Mouse (Mus musculus): ENCODE measurements at regions not wholly inside any gene's neighbourhood (a gene's known extent, or its start where the extent isn't known, plus 50 kb on each side); places are given as distances from the start of the nearest gene placed in this dataset.
"Not testable (repeated sequence)": the region's sequence is repeated elsewhere in the genome, so short reads cannot be mapped to it uniquely, and the experiment has no call there.

DNA sequence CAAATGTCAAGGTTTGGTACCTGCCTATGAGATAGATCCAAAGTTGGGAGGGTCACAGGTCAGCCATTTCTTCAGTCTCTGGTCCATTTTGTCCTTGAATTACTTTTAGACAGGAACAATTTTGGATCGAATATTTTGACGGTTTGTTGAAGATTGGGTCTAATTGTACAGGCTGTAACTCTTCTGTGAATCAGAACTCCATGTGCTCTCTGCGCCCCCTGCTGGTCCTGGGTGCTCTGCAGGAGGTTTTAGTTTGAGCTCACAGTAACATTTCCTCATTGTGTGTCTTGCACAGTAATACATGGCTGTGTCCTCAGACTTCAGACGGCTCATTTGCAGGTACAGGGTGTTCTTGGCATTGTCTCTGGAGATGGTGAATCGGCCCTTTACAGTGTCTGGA lies 158.1 kb downstream of the Adam6a start:
- DNase-seq (ENCODE audit: low spot score): not testable (repeated sequence)

DNA sequence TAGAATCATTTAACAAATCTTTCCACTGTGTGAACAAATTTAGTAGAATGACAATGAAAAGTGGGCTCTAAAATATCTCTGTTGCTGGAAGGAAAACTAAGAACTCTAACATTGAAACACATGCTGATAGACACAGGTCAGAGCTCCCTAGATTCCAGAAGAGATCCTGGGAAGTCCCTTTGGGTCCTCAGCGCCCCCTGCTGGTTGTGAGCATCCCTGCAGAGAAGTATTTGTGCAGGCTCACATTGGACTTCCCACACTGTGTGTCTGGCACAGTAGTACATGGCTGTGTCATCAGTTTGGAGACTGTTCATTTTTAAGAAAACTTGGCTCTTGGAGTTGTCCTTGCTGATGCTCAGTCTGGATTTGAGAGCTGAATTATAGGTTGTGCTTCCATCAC lies 172.7 kb downstream of the Adam6a start:
- peak; percentile 14 for DNase-seq (ENCODE audit: low spot score)

DNA sequence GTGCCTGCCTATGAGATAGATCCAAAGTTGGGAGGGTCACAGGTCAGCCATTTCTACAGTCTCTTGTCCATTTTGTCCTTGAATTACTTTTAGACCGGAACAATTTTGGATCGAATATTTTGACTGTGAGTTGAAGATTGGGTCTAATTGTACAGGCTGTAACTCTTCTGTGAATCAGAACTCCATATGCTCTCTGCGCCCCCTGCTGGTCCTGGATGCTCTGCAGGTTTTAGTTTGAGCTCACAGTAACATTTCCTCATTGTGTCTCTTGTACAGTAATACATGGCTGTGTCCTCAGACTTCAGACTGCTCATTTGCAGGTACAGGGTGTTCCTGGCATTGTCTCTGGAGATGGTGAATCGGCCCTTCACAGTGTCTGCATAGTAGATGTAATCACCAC lies 192.1 kb downstream of the Adam6a start:
- DNase-seq (ENCODE audit: low spot score): no peak

DNA sequence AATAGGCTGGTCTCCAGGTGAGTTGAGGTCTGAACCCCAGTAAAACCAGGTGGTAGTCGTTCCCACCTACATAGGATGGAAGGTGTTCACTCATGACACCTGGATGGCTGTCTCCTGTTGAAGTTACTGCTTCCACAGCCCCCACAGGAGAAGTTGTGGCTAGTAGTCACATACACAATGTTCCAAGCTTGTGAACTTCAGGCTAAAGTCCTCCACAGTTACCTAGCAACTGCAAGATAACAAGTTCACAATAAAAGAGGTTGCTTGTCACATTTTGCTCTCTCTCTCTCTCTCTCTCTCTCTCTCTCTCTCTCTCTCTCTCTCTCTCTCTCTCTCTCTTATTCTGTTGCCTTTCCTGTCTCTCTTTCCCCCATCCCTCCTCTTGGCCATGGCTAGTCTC lies 202.6 kb downstream of the Adam6a start:
- no peak for DNase-seq (ENCODE audit: low spot score)

DNA sequence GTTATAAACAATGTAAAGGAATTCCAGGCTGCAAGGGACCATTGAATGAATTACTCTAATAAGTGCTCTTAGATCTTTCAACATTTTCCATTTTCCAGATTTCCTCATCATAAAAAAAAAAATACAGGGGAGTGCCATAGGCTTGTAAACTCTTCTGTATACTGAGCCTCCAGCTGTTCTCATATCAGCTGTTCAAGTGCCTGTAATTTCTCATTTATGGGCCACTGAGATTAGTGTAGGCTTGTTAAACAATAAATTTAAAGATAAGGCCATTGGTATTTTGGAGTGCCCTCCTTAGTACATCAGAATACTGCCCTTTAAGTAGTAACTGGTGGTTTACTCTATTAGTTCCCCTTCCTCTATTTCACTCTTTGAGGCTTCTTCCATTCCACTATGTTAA lies 204.3 kb downstream of the Adam6a start:
- no peak for DNase-seq (ENCODE audit: low spot score)

DNA sequence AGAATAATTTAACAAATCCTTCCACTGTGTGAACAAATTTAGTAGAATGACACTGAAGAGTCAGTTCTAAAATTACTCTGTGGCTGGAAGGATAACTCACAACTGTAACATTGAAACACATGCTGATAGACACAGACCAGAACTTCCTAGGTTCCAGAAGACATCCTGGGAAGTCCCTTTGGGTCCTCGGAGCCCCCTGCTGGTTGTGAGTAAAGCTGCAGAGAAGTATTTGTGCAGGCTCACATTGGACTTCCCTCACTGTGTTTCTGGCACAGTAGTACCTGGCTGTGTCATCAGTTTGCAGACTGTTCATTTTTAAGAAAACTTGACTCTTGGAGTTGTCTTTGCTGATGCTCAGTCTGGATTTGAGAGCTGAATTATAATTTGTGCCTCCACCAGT lies 225.9 kb downstream of the Adam6a start:
- DNase-seq (ENCODE audit: low spot score): no peak

DNA sequence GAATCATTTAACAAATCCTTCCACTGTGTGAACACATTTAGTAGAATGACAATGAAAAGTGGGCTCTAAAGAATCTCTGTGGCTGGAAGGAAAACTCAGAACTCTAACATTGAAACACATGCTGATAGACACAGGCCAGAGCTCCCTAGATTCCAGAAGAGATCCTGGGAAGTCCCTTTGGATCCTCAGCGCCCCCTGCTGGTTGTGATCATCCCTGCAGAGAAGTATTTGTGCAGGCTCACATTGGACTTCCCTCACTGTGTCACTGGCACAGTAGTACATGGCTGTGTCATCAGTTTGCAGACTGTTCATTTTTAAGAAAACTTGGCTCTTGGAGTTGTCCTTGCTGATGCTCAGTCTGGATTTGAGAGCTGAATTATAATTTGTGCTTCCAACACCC lies 252.2 kb downstream of the Adam6a start:
- DNase-seq (ENCODE audit: low spot score): peak; percentile 5

DNA sequence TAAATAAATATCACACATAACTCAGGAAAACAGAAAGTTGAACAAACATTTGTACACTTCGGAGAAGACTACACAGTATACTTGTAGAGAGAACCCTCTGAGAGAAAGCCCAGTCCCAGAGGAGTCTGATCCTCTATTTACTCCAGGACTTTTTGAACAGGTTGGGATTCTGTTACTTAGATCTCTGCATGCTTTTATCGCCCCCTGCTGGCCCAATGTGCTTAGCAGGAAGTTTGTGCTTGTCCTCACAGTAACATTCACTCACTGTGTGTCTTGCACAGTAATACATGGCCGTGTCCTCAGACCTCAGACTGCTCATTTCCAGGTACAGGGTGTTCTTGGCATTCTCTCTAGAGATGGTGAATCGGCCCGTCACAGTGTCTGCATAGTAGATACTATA lies 282.7 kb downstream of the Adam6a start:
- DNase-seq (ENCODE audit: low spot score): no peak

DNA sequence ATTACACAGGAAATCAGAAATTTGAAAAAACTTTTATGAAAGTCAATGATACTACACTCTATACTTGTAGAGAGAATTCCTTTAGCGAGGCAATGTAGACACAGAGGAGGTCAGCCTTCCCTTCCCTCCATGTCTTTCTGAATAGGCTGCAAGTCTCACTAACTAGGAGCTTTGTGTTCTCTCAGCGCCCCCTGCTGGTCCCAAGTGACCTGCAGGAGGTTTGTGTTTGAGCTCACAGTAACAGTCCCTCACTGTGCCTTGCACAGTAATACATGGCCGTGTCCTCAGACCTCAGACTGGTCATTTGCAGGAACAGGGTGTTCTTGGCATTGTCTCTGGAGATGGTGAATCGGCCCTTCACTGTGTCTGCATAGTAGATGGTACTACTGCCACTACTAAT lies 315.2 kb downstream of the Adam6a start:
- peak; percentile 7 for DNase-seq (ENCODE audit: low spot score)

DNA sequence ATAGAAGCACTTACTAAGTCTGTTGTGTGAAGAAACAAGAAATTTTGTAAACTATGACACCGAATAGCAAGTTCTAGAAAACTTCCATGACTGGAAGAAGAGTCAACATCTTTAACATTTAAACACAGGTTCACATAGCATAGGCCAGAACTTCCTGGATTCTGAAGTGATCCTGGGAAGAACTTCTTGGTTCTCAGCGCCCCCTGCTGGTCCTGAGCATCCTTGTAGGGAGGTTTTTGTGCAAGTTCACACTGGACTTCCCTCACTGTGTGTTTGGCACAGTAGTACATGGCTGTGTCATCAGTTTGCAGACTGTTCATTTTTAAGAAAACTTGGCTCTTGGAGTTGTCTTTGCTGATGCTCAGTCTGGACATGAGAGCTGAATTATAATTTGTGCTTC lies 335.1 kb downstream of the Adam6a start:
- DNase-seq (ENCODE audit: low spot score): no peak

DNA sequence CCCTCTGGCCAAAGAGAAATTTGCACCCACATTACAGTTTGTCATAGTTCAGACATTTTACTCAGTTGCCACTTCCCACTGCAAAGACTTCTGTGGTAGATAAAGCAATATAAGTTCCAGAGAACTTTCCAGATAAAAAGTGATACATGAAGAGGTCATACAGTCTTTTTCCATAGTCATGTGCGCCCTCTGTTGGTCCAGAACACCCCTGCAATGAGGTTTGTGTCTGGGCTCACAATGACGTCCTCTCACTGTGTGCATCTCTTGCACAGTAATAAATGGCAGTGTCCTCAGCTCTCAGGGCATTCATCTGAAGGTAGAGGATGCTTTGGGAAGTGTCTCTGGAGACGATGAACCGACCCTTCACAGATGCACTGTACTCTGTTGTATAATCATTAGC lies 352.4 kb downstream of the Adam6a start:
- no peak for DNase-seq (ENCODE audit: low spot score)

DNA sequence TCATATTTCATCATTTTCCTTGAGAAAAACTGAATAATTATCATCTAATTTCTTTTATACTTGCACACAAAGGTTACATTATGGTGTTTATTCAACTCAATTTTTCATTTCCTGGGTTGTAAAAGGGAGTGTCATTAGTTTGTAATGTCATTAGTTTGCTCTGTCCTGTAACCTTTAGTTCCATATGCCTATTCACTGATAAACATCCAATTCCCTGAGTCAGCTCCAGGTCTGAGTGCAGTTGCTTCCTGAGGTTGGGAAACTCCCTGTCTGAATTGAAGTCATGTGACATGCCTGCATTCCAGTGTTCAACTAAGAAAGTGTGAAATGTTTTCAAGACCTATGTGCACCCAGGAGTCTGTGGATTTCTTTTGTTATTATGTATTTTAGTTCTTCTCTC lies 362.8 kb downstream of the Adam6a start:
- no peak for DNase-seq (ENCODE audit: low spot score)

DNA sequence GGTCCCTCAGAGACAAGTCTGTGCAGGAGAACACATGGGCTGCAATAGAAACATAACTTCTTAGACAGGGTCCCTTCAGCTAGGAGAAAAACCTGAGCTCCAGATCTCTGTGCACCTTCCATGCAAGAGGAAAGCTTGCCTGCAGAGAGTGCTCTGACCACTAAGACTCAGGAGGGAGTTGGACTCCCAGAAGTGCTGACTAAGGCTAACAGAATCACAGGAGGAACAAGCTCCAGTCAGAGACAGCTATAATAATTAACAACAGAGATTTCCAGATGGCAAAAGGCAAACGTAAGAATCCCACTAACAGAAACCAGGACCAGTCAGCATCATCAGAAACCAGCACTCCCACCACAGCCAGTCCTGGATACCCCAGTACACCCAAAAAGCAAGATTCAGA lies 364.0 kb downstream of the Adam6a start:
- no peak for DNase-seq (ENCODE audit: low spot score)

DNA sequence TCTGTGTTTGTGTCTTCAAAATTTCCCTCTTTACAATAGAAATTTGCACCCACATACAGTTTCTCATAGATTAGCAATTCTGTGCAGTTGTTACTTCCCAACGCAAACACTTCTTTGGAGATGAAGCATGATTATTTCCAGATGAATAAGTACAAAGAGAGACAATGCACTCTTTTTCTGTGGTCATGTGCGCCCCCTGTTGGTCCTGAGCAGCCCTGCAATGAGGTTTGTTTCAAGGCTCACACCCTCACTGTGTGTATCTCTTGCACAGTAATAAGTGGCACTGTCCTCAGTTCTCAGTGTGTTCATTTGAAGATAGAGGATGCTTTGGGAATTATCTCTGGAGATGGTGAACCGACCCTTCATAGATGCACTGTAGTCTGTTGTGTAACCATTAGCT lies 368.1 kb downstream of the Adam6a start:
- no peak for DNase-seq (ENCODE audit: low spot score)

DNA sequence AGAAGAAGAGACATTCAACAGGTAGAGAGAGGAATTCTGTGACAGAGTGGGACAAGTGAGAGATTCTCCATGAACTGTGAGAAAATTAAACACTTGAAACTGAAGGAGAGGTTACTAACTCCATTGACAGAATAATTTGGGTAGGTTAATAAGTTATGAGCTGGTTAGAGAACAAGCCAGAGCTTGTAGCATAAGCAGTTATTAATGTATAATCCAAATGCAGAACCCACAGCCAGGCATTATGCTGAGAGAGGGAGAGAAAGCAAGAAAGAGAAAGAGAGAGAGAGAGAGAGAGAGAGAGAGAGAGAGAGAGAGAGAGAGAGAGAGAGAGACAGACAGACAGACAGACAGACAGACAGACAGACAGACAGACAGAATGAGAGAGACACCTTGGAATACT lies 397.0 kb downstream of the Adam6a start:
- DNase-seq (ENCODE audit: low spot score): no peak

DNA sequence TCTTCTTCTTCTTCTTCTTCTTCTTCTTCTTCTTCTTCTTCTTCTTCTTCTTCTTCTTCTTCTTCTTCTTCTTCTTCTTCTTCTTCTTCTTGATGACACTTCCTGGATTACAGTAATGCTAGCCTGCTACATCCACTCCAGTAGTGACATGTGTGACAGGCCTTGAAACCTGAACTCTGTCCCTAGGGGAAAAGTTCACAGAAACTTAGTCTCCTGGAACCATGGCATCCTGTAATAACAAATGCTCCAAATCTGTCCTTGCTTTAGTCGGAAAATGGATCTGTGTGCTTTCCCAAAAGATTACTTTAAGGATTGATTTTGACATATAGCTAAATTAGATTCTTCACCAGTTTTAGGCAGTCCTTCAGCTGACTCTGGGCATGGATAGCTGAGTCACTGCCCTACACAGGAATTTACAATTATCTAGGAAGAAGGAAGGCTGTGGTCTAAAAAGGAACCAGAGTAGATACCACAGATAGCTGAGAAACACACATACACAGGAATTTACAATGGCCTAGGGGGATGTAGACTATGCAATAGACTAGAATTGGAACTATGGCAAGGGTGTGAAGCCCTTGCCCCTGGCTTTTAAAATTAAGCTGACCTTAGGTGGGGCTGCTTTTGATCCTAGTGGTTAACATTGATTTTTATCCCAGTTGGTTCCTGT lies 400.1 kb downstream of the Adam6a start:
- DNase-seq (ENCODE audit: low spot score): not testable (repeated sequence)

DNA sequence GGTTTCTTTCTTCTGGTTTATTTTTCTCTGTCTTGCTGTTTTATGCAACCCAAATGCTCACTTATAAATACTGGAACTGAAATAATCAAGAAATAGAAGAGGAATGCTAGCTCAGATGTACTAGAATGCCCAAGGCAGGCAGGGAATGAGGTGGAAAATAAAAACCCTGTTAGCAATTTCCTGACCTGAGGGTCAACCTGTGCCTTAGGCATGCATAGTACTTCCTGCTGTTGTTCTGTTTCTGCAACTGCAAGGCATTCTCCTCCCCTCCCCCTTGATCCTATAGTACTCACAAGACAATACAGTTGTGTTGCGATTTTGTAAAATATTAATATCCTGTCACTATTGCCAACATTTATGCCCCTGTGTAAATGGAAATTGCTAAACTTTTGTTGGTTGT lies 402.1 kb downstream of the Adam6a start:
- not testable (repeated sequence) for DNase-seq (ENCODE audit: low spot score)

DNA sequence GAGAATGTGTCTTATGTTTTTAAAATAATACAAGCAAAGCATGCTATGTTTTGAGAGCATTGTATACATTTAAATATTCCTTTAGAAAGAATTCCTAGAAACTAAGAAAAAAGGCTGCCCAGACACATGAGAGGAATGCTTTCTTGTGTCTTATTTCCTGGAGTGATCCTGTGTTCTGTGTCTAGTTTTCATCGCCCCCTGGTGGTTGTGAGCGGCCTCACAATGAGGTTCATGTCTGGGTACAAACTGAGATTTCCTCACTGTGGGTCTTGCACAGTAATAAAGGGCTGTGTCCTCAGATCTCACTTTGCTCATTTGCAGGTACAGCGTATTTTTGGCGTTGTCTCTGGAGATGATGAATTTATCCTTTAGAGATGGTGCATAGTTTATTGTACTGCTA lies 404.3 kb downstream of the Adam6a start:
- not testable (repeated sequence) for DNase-seq (ENCODE audit: low spot score)

DNA sequence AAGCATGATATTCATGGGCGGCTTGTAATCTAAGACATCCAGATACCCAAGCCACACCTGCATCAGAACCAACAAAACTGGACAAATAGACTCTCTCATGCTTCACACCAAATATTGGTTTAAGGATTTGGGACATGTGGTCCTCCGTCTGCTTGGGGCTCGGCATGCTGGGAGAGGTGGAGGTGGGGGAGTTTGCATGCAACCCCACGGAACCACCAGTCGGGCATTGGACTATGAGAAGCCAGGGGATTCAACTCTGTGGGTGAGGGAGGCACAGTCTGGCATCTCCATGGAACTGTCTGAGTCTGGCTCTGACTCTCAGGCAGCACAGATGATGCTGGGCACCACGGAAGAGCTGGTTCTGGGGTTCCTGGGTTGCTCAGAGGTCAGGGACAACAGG lies 430.6 kb downstream of the Adam6a start:
- DNase-seq (ENCODE audit: low spot score): no peak

DNA sequence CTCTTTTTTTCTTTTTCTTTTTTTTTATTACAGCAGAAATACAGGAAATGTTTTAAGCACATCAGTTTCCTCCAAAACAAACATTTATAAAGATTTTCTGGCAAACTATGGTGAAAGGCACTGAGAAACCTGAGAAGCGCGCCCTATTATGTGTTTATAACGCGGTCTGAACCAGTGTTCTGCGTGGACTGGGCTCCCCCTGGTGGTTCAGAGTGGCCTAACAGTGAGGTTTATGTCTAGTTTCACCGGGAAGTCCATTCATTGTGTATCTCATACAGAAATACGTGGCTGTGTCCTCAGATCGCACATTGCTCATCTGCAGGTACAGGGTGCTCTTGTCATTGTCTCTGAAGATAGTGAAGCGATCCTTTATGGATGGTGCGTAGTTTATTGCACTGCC lies 437.9 kb downstream of the Adam6a start:
- DNase-seq (ENCODE audit: low spot score): peak; percentile 78

DNA sequence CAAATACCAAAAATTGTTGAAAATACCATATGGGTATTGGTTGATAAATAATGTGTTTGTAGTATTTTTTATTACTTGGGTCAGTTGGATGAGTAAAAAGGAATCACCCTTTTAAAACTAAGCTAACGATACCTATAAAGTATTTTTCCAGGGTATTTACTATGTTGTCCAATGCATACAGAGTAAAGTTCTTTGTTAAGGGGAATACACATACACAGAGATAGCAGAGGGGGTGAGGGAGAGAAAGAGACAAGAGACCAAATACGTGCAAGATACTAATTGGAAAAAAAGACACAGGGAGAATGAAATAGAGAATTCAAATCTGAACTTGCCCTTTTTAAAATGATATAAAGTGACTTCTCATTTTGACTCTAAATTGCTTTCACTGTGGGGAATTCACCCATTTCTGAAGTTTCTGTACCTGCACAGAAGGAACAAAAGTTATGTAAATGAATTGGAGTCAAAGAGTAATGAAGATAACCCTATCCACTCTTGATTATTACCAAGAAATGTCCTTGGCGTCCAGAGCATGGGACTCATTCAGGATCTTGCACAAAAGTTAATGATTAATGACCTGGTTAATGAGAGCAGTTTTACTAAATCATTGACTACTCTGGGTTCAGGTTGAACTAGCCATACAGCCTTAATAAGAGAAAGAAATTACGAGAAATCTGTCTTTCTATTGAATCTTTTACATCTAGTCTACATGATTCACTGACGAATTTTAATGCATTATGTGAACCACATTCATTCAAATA lies 443.7 kb downstream of the Adam6a start:
- no peak for DNase-seq (ENCODE audit: low spot score)

DNA sequence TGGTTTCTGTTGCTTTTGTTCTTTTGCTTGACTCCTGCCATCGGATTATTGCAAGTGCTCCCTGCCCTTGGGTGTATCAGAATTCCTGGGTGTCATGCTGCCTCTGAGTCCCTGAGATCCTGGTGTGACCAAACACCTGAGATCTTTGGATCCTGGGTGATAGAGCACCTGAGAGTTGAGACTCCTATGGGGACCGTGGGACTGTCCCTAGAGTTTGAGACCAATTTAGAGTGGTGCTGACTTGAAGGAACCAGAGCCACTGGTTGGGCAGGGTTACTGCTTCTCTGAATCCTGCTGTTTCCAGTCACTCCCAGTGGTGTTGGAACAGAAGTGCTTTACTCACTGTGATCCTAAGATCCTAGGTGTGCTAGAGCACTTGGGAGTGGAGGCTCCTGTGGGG lies 448.7 kb downstream of the Adam6a start:
- no peak for DNase-seq (ENCODE audit: low spot score)

DNA sequence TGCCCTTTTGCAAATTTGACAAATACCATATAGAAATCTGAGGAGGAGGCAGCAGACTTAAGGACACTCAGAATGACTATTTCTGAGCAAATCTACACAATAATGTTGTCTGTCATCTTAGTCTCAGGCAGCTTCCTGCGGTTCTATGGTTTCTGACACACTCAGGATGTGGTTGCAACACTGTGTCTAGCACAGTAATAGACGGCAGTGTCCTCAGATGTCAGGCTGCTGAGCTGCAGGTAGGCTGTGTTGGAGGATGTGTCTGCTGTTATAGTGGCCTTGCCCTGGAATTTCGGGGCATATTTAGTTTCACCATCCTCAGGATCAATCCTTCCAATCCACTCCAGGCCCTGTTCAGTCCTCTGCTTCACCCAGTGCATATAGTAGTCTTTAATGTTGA lies 450.6 kb downstream of the Adam6a start:
- not testable (repeated sequence) for DNase-seq (ENCODE audit: low spot score)

DNA sequence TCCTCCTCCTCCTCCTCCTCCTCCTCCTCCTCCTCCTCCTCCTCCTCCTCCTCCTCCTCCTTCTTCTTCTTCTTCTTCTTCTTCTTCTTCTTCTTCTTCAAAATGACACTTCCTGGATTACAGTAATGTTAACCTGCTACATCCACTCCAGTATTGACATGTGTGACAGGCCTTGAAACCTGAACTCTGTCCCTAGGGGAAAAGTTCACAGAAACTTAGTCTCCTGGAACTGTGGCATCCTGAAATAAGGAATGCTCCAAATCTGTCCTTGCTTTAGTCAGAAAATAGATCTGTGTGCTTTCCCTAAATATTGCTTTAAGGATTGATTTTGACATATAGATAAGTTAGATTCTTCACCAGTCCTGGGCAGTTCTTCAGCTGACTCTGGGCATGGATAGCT lies 464.8 kb downstream of the Adam6a start:
- not testable (repeated sequence) for DNase-seq (ENCODE audit: low spot score)

Data from urinary bladder, postnatal 14 days (tissue).